Mouse (Mus musculus) liver, embryonic 16.5 days (tissue): ENCODE data around the gene Tpgs1. TPM values are rescaled to one million over a fixed set of nuclear protein-coding genes. Genes with fewer than 3 reads are reported as not detected.
A peak's percentile ranks its signal among the peaks of the same experiment; 100 is the strongest.

Source experiments
- ATAC-seq: fragments of 200-750 bp; cut with Nextera tagmentation; 2 replicates; pipeline ENCODE4 v1.8.0; 2017; ENCODE audit warnings: low read depth, mild to moderate bottlenecking, moderate number of reproducible peaks, moderate library complexity
- H3K27ac ChIP-seq: fragments of 300-500 bp; sonication (generic); 2 replicates; pipeline ENCODE4 v1.5.1; 2014; ENCODE audit warnings: mild to moderate bottlenecking, low read length
- H3K27me3 ChIP-seq: fragments of 300-500 bp; sonication (generic); 2 replicates; pipeline ENCODE4 v1.6.1; 2014; ENCODE audit warnings: low read depth, low read length, mixed read lengths; ENCODE audit not compliant: control insufficient read depth, insufficient read depth
- H3K36me3 ChIP-seq: fragments of 300-500 bp; sonication (generic); 2 replicates; pipeline ENCODE4 v1.6.1; 2014; ENCODE audit warnings: mild to moderate bottlenecking; ENCODE audit not compliant: control insufficient read depth, insufficient read depth
- H3K4me1 ChIP-seq: fragments of 300-500 bp; sonication (generic); 2 replicates; pipeline ENCODE4 v1.6.1; 2014; ENCODE audit warnings: low read depth, low read length, mixed read lengths; ENCODE audit not compliant: control insufficient read depth
- H3K4me2 ChIP-seq: fragments of 300-500 bp; sonication (generic); 2 replicates; pipeline ENCODE4 v1.6.1; 2014; ENCODE audit warnings: low read depth, low read length, mixed read lengths
- H3K4me3 ChIP-seq: fragments of 300-500 bp; sonication (generic); 2 replicates; pipeline ENCODE4 v1.5.1; 2014; ENCODE audit warnings: low read depth, mild to moderate bottlenecking, low read length
- H3K9ac ChIP-seq: fragments of 300-500 bp; sonication (generic); 2 replicates; pipeline ENCODE4 v1.6.1; 2014; ENCODE audit warnings: low read depth, low read length
- H3K9me3 ChIP-seq: fragments of 300-500 bp; sonication (generic); replicated peaks from 2 replicates; pipeline ENCODE4 v1.6.1; 2016; ENCODE audit warnings: low read length; ENCODE audit not compliant: control insufficient read depth
- WGBS: fragments of 180-500 bp; shearing (Covaris S2); extraction: QIAGEN DNeasy Blood & Tissue Kit; methylation state at CpG from one replicate; pipeline ENCODE4 v1.1.7; 2014; ENCODE audit not compliant: insufficient replicate concordance; 5-methylcytosine and 5-hydroxymethylcytosine counted together
- polyA plus RNA-seq: library from polyadenylated mRNA; unstranded; fragments of >200 nt; fragmentation: Nextera tagmentation; extraction: Ambion mirVana; gene quantifications from 2 replicates; pipeline ENCODE4 v1.2.1, GENCODE M21; 2015

Tpgs1 gene
- 19.3 and 19.4 TPM in 2 replicates for polyA plus RNA-seq

GRCm38 (mm10) chr10:79668771-79669575, at the start of gene Tpgs1:
Gene Tpgs1 (plus strand): TSS chr10:79669369.
- H3K4me2 ChIP-seq, result peak within 1 kb of the TSS; percentile 88
- no peaks in the 10 kb centered on the region for H3K27me3 ChIP-seq
- H3K4me1 ChIP-seq, result peaks cover 12% of the 10 kb centered on the region
- H3K36me3 ChIP-seq, result no peaks in the 10 kb centered on the region
- H3K9ac ChIP-seq, result peak within 1 kb of the TSS; percentile 91
- H3K9me3 ChIP-seq, result no peaks in the 10 kb centered on the region
- H3K27ac ChIP-seq, result peak within 1 kb of the TSS; percentile 88
- peak; percentile 81 for ATAC-seq
- under 1% methylated on average over 45 of the region's 45 CpGs for WGBS
- peak within 1 kb of the TSS; percentile 100 for H3K4me3 ChIP-seq

GRCm38 (mm10) chr10:79623950-79624349, 45.2 kb upstream of the Tpgs1 start:
- 63% methylated on average over 12 of the region's 12 CpGs for WGBS
- ATAC-seq, result no peak
- Histone ChIP-seq H3K9me3 (no peaks in the 10 kb centered on the region), H3K27me3 (no peaks in the 10 kb centered on the region), H3K9ac (no peak overlapping the region), H3K4me2 (no peak overlapping the region), H3K27ac (no peak overlapping the region), H3K4me3 (no peak overlapping the region), H3K4me1 (no peaks in the 10 kb centered on the region), H3K36me3 (no peaks in the 10 kb centered on the region)

- ATAC-seq, result no peak
- H3K27me3 ChIP-seq, result no peaks in the 10 kb centered on the region
- no peak overlapping the region for H3K4me2 ChIP-seq
- WGBS, result 60% methylated on average over 9 of the region's 9 CpGs
- H3K36me3 ChIP-seq, result no peaks in the 10 kb centered on the region
- H3K9ac ChIP-seq, result no peak overlapping the region
- H3K4me3 ChIP-seq, result no peak overlapping the region
- no peaks in the 10 kb centered on the region for H3K4me1 ChIP-seq
- no peak overlapping the region for H3K27ac ChIP-seq
- no peaks in the 10 kb centered on the region for H3K9me3 ChIP-seq
Measured at GRCm38 (mm10) chr10:79625398-79625797, 43.8 kb upstream of the Tpgs1 start.

DNA sequence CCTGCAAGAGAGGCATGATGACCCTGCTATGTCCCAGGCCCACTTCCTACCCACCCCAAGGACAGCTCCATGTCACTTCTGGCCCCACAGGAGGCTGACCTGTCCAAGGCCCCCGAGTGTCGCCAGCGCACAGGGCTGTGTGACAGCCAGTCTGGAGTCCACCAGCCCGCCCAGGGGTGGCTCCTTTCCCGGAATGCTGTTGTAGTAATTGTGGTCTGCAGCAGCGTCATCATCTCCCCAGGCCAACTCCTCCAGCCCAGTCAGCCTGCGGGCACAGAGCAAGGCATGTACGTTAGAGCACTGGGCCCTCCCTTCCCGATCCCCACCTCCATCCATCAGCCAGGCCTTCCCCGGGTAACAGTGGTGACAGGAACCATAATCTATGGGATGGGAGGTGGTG, 43.0 kb upstream of the Tpgs1 start:
- ATAC-seq, result no peak
- H3K9me3 ChIP-seq, result no peaks in the 10 kb centered on the region
- no peaks in the 10 kb centered on the region for H3K36me3 ChIP-seq
- no peak overlapping the region for H3K4me3 ChIP-seq
- no peak overlapping the region for H3K4me2 ChIP-seq
- 71% methylated on average over 10 of the region's 10 CpGs for WGBS
- H3K9ac ChIP-seq, result no peak overlapping the region
- no peaks in the 10 kb centered on the region for H3K27me3 ChIP-seq
- no peak overlapping the region for H3K27ac ChIP-seq
- no peaks in the 10 kb centered on the region for H3K4me1 ChIP-seq

DNA sequence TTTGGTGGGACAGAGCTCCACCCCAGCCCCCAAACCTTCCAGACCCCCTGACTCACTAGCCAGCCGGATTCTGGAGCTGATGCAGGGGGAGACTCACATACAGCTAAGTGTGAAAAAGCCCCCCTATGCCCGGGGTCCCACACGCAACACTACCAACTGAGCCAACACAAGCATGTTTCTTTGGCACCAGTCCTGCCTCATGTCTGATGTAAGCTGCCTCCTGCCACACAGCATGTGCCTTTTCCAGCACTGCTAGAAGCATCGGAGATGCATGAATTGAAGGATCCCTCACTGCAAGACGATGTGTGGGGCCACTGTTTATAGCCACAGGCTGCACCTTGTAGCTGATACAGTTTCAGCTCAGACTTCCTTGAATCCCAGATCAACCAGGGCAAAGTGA, 40.8 kb upstream of the Tpgs1 start:
- Histone ChIP-seq H3K4me2 (no peak overlapping the region), H3K4me1 (no peaks in the 10 kb centered on the region), H3K27ac (no peak overlapping the region), H3K27me3 (no peaks in the 10 kb centered on the region), H3K9me3 (no peaks in the 10 kb centered on the region), H3K36me3 (no peaks in the 10 kb centered on the region), H3K4me3 (no peak overlapping the region), H3K9ac (no peak overlapping the region)
- 62% methylated on average over 5 of the region's 5 CpGs for WGBS
- no peak for ATAC-seq

GRCm38 (mm10) chr10:79631432-79631831, 37.7 kb upstream of the Tpgs1 start:
- no peaks in the 10 kb centered on the region for H3K36me3 ChIP-seq
- H3K9me3 ChIP-seq, result no peaks in the 10 kb centered on the region
- WGBS, result 65% methylated on average over 4 of the region's 4 CpGs
- H3K27me3 ChIP-seq, result peaks cover 4% of the 10 kb centered on the region
- H3K9ac ChIP-seq, result no peak overlapping the region
- no peak overlapping the region for H3K4me3 ChIP-seq
- no peak overlapping the region for H3K4me2 ChIP-seq
- H3K27ac ChIP-seq, result no peak overlapping the region
- H3K4me1 ChIP-seq, result no peaks in the 10 kb centered on the region
- no peak for ATAC-seq

DNA sequence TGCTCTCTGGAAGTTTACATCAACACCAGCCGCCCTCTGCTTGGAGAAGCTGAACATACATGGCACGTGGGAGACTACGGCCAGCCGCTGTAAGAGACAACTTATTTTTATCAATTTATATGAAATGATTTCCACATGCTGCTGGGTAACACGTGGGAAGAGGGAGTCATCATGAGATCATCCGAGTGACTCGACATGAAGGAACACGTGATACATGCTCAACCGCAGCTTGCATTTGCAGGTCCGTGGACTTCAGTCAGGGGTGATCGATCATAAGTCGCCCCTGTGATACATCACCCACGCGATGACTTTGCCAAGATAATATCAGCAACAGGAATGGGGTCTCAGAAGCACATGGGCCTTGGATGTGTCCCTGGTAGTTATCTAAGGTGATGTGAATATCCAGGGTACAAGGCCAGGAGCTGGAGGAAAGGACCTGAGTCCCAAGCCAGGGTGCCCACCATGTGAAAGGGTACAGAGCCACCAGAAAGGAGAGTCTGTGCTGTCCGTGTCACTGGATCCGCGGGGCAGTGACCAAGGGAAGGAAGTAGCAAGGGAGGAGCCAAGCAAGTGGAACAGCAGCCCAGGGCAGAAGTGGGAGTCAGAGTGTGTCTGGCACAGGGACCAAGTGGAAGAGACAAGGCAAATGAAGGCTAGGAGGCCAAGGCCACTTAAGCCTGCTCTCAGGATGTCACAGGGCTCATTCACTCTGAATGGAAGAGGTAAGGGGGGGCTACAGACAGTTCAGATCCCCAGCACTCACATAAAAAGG, 36.0 kb upstream of the Tpgs1 start:
- H3K9ac ChIP-seq, result no peak overlapping the region
- no peaks in the 10 kb centered on the region; the same call in 1 of the 2 replicates for H3K4me1 ChIP-seq
- no peak for ATAC-seq
- no peak overlapping the region for H3K27ac ChIP-seq
- H3K4me2 ChIP-seq, result no peak overlapping the region
- H3K9me3 ChIP-seq, result no peaks in the 10 kb centered on the region
- no peaks in the 10 kb centered on the region for H3K36me3 ChIP-seq
- no peak overlapping the region for H3K4me3 ChIP-seq
- 60% methylated on average over 17 of the region's 17 CpGs for WGBS
- peaks cover 22% of the 10 kb centered on the region for H3K27me3 ChIP-seq

- Histone ChIP-seq H3K4me3 (no peak overlapping the region), H3K27me3 (peaks cover 42% of the 10 kb centered on the region), H3K9ac (no peak overlapping the region), H3K9me3 (no peaks in the 10 kb centered on the region), H3K36me3 (no peaks in the 10 kb centered on the region), H3K4me2 (no peak overlapping the region), H3K27ac (no peak overlapping the region), H3K4me1 (no peaks in the 10 kb centered on the region; the same call in 1 of the 2 replicates)
- 62% methylated on average over 8 of the region's 8 CpGs for WGBS
- ATAC-seq, result no peak
Measured at GRCm38 (mm10) chr10:79636287-79636686, 32.9 kb upstream of the Tpgs1 start.
